Mouse (Mus musculus): ENCODE data around the gene Cdc42ep5. TPM values are rescaled to one million over a fixed set of nuclear protein-coding genes. Genes with fewer than 3 reads are reported as not detected.

Cdc42ep5 gene
- polyA plus RNA-seq, 1 experiment from 2014 or later = 22.1 TPM

GRCm38 (mm10) chr7:4150811-4151221 lies 13.8 kb downstream of the Cdc42ep5 start:
- DNase-seq (ENCODE audit: extremely low spot score, low spot score) = no peak
- H3K4me3 ChIP-seq = peak overlapping the region; percentile 75
- peaks cover 35% of the 10 kb centered on the region for H3K4me1 ChIP-seq
- H3K27me3 ChIP-seq (ENCODE audit: poor library complexity, severe bottlenecking) = peaks cover 30% of the 10 kb centered on the region
- WGBS = 9% methylated on average over 14 of the region's 14 CpGs
- H3K36me3 ChIP-seq (replicated peaks) = peaks cover 28% of the 10 kb centered on the region
- H3K9me3 ChIP-seq = 0 out of 2 replicates have a peak, but pooled peaks cover 3% of the 10 kb centered on the region
- no peak overlapping the region for H3K27ac ChIP-seq

GRCm38 (mm10) chr7:4150059-4150541 lies 14.6 kb downstream of the Cdc42ep5 start, which contains the start of gene Leng9:
Gene Leng9, minus strand, starts transcription at chr7:4150374.
- Histone ChIP-seq H3K4me1 (peaks cover 35% of the 10 kb centered on the region), H3K27me3 (ENCODE audit: poor library complexity, severe bottlenecking) (peaks cover 30% of the 10 kb centered on the region), H3K27ac (peak within 1 kb of the TSS; percentile 84), H3K36me3 (replicated peaks) (peaks cover 35% of the 10 kb centered on the region), H3K4me3 (peak within 1 kb of the TSS; percentile 75), H3K9me3 (0 out of 2 replicates have a peak, but pooled peaks cover 3% of the 10 kb centered on the region)
- 2% methylated on average over 14 of the region's 14 CpGs for WGBS
- DNase-seq (ENCODE audit: extremely low spot score, low spot score) = peak; percentile 34

GRCm38 (mm10) chr7:4149209-4150054 lies 15.2 kb downstream of the Cdc42ep5 start:
- Histone ChIP-seq H3K27me3 (ENCODE audit: poor library complexity, severe bottlenecking) (peaks cover 30% of the 10 kb centered on the region), H3K9me3 (0 out of 2 replicates have a peak, but pooled peaks cover 3% of the 10 kb centered on the region), H3K27ac (peak overlapping the region; percentile 84), H3K4me1 (peaks cover 33% of the 10 kb centered on the region), H3K36me3 (replicated peaks) (peaks cover 41% of the 10 kb centered on the region), H3K4me3 (peak overlapping the region; percentile 75)
- peak; percentile 60 for DNase-seq (ENCODE audit: extremely low spot score, low spot score)
- 1% methylated on average over 64 of the region's 64 CpGs for WGBS

- DNase-seq (ENCODE audit: extremely low spot score, low spot score) = no peak
- Histone ChIP-seq H3K9me3 (0 out of 2 replicates have a peak, but pooled peaks cover 3% of the 10 kb centered on the region), H3K27me3 (ENCODE audit: poor library complexity, severe bottlenecking) (peaks cover 30% of the 10 kb centered on the region), H3K4me3 (peak overlapping the region; percentile 75), H3K4me1 (peaks cover 33% of the 10 kb centered on the region), H3K36me3 (replicated peaks) (peaks cover 50% of the 10 kb centered on the region), H3K27ac (peak overlapping the region; percentile 84)
- WGBS = 29% methylated on average over 18 of the region's 18 CpGs
Measured at GRCm38 (mm10) chr7:4148341-4149208, 16.1 kb downstream of the Cdc42ep5 start.

GRCm38 (mm10) chr7:4147836-4148235 lies 16.8 kb downstream of the Cdc42ep5 start:
- peaks cover 30% of the 10 kb centered on the region for H3K27me3 ChIP-seq (ENCODE audit: poor library complexity, severe bottlenecking)
- 0 out of 2 replicates have a peak, but pooled peaks cover 3% of the 10 kb centered on the region for H3K9me3 ChIP-seq
- peaks cover 33% of the 10 kb centered on the region for H3K4me1 ChIP-seq
- no peak overlapping the region for H3K27ac ChIP-seq
- 93% methylated on average over 4 of the region's 4 CpGs for WGBS
- H3K4me3 ChIP-seq = peak overlapping the region; percentile 75; the same call in 1 of the 2 replicates
- no peak for DNase-seq (ENCODE audit: extremely low spot score, low spot score)
- peaks cover 57% of the 10 kb centered on the region for H3K36me3 ChIP-seq (replicated peaks)

- Histone ChIP-seq H3K27me3 (ENCODE audit: poor library complexity, severe bottlenecking) (peaks cover 25% of the 10 kb centered on the region), H3K4me1 (peaks cover 33% of the 10 kb centered on the region), H3K4me3 (no peak overlapping the region), H3K9me3 (0 out of 2 replicates have a peak, but pooled peaks cover 3% of the 10 kb centered on the region), H3K27ac (no peak overlapping the region), H3K36me3 (replicated peaks) (peaks cover 62% of the 10 kb centered on the region)
- DNase-seq (ENCODE audit: extremely low spot score, low spot score) = no peak
- 95% methylated on average over 20 of the region's 20 CpGs for whole genome bisulfite sequencing
Measured at GRCm38 (mm10) chr7:4147371-4147770, 17.3 kb downstream of the Cdc42ep5 start.

GRCm38 (mm10) chr7:4146241-4147180 lies 18.1 kb downstream of the Cdc42ep5 start:
- peaks cover 17% of the 10 kb centered on the region for H3K27me3 ChIP-seq (ENCODE audit: poor library complexity, severe bottlenecking)
- H3K4me3 ChIP-seq = no peak overlapping the region
- peaks cover 31% of the 10 kb centered on the region for H3K4me1 ChIP-seq
- WGBS = 94% methylated on average over 23 of the region's 23 CpGs
- DNase-seq (ENCODE audit: extremely low spot score, low spot score) = no peak
- 0 out of 2 replicates have a peak, but pooled peaks cover 3% of the 10 kb centered on the region for H3K9me3 ChIP-seq
- peaks cover 71% of the 10 kb centered on the region for H3K36me3 ChIP-seq (replicated peaks)
- no peak overlapping the region for H3K27ac ChIP-seq

- Histone ChIP-seq H3K9me3 (no peaks in the 10 kb centered on the region), H3K36me3 (replicated peaks) (peaks cover 79% of the 10 kb centered on the region), H3K4me1 (peaks cover 23% of the 10 kb centered on the region), H3K4me3 (no peak overlapping the region), H3K27me3 (ENCODE audit: poor library complexity, severe bottlenecking) (peaks cover 8% of the 10 kb centered on the region), H3K27ac (no peak overlapping the region)
- 75% methylated on average over 6 of the region's 6 CpGs for WGBS
- no peak for DNase-seq (ENCODE audit: extremely low spot score, low spot score)
Measured at GRCm38 (mm10) chr7:4145552-4146190, 19.0 kb downstream of the Cdc42ep5 start.

GRCm38 (mm10) chr7:4144766-4145551 lies 19.7 kb downstream of the Cdc42ep5 start:
- no peak overlapping the region for H3K27ac ChIP-seq
- H3K4me1 ChIP-seq = peaks cover 16% of the 10 kb centered on the region
- H3K9me3 ChIP-seq = no peaks in the 10 kb centered on the region
- 95% methylated on average over 20 of the region's 20 CpGs for WGBS
- DNase-seq (ENCODE audit: extremely low spot score, low spot score) = no peak
- peaks cover 86% of the 10 kb centered on the region for H3K36me3 ChIP-seq (replicated peaks)
- H3K27me3 ChIP-seq (ENCODE audit: poor library complexity, severe bottlenecking) = peaks cover 1% of the 10 kb centered on the region
- no peak overlapping the region for H3K4me3 ChIP-seq

- H3K4me1 ChIP-seq = peaks cover 10% of the 10 kb centered on the region
Measured at GRCm38 (mm10) chr7:4144046-4144445, 20.6 kb downstream of the Cdc42ep5 start.

GRCm38 (mm10) chr7:4143506-4143905 lies 21.2 kb downstream of the Cdc42ep5 start:
- no peak overlapping the region for H3K27ac ChIP-seq
- no peaks in the 10 kb centered on the region for H3K9me3 ChIP-seq
- H3K36me3 ChIP-seq (replicated peaks) = peaks cover 100% of the 10 kb centered on the region
- WGBS = 95% methylated on average over 19 of the region's 19 CpGs
- H3K4me3 ChIP-seq = no peak overlapping the region
- DNase-seq (ENCODE audit: extremely low spot score, low spot score) = peak; percentile 6
- peaks cover 7% of the 10 kb centered on the region for H3K4me1 ChIP-seq
- no peaks in the 10 kb centered on the region for H3K27me3 ChIP-seq (ENCODE audit: poor library complexity, severe bottlenecking)

More at GRCm38 (mm10) chr7:4144046-4144445, 20.6 kb downstream of the Cdc42ep5 start:
- H3K27me3 ChIP-seq (ENCODE audit: poor library complexity, severe bottlenecking) = no peaks in the 10 kb centered on the region
- H3K27ac ChIP-seq = no peak overlapping the region
- H3K36me3 ChIP-seq (replicated peaks) = peaks cover 95% of the 10 kb centered on the region
- WGBS = 95% methylated on average over 13 of the region's 13 CpGs
- no peak overlapping the region for H3K4me3 ChIP-seq
- H3K9me3 ChIP-seq = no peaks in the 10 kb centered on the region
- no peak for DNase-seq (ENCODE audit: extremely low spot score, low spot score)
